Mouse (Mus musculus): ENCODE measurements around the gene AC109138.7. TPM values are rescaled to one million over a fixed set of nuclear protein-coding genes. Genes with fewer than 3 reads are reported as not detected.
"Not testable (repeated sequence)": the region's sequence is repeated elsewhere in the genome, so short reads cannot be mapped to it uniquely, and the experiment has no call there.

AC109138.7 gene
- total and polyA plus RNA-seq, 2 experiments from 2014 or later = not detected

- Histone ChIP-seq H3K9me3 (ENCODE audit: low read length) (no peaks in the 10 kb centered on the region), H3K4me3 (ENCODE audit: low read length) (no peak overlapping the region), H3K4me1 (ENCODE audit: insufficient read depth, low read length) (no peaks in the 10 kb centered on the region), H3K9ac (replicated peaks; ENCODE audit: low read length) (no peak overlapping the region), H3K27me3 (ENCODE audit: insufficient read depth, low read length) (no peaks in the 10 kb centered on the region), H3K36me3 (ENCODE audit: insufficient read depth, low read length) (no peaks in the 10 kb centered on the region), H3K4me2 (ENCODE audit: low read depth, low read length) (no peak overlapping the region), H3K27ac (no peak overlapping the region)
- no peak for ATAC-seq
- no peak for DNase-seq (ENCODE audit: low spot score)
- TF ChIP-seq CTCF (IDR thresholded peaks at IDR 0.05; ENCODE audit: low read depth) = no peak
- WGBS = 70% methylated on average over 8 of the region's 8 CpGs
Observed at GRCm38 (mm10) chr19:4240247-4240668, 26.1 kb downstream of the AC109138.7 start.

- TF ChIP-seq CTCF (IDR thresholded peaks at IDR 0.05; ENCODE audit: low read depth) = peak; percentile 41
- no peaks in the 10 kb centered on the region for H3K9me3 ChIP-seq (ENCODE audit: low read length)
- WGBS = 65% methylated on average over 3 of the region's 3 CpGs
- H3K4me2 ChIP-seq (ENCODE audit: low read depth, low read length) = no peak overlapping the region
- DNase-seq (ENCODE audit: low spot score) (no peak), ATAC-seq (no peak)
- H3K4me1 ChIP-seq (ENCODE audit: insufficient read depth, low read length) = no peaks in the 10 kb centered on the region
- no peak overlapping the region for H3K4me3 ChIP-seq (ENCODE audit: low read length)
- H3K9ac ChIP-seq (replicated peaks; ENCODE audit: low read length) = no peak overlapping the region
- H3K27me3 ChIP-seq (ENCODE audit: insufficient read depth, low read length) = no peaks in the 10 kb centered on the region
- no peak overlapping the region for H3K27ac ChIP-seq
- H3K36me3 ChIP-seq (ENCODE audit: insufficient read depth, low read length) = no peaks in the 10 kb centered on the region
Observed at GRCm38 (mm10) chr19:4242416-4242815, 28.3 kb downstream of the AC109138.7 start.

- no peak overlapping the region for H3K27ac ChIP-seq
- H3K27me3 ChIP-seq (ENCODE audit: insufficient read depth, low read length) = no peaks in the 10 kb centered on the region
- H3K9ac ChIP-seq (replicated peaks; ENCODE audit: low read length) = no peak overlapping the region
- 84% methylated on average over 6 of the region's 6 CpGs for WGBS
- H3K9me3 ChIP-seq (ENCODE audit: low read length) = no peaks in the 10 kb centered on the region
- TF ChIP-seq CTCF (IDR thresholded peaks at IDR 0.05; ENCODE audit: low read depth) = no peak
- DNase-seq (ENCODE audit: low spot score) (no peak), ATAC-seq (no peak)
- no peaks in the 10 kb centered on the region for H3K36me3 ChIP-seq (ENCODE audit: insufficient read depth, low read length)
- no peak overlapping the region for H3K4me3 ChIP-seq (ENCODE audit: low read length)
- H3K4me1 ChIP-seq (ENCODE audit: insufficient read depth, low read length) = no peaks in the 10 kb centered on the region
- H3K4me2 ChIP-seq (ENCODE audit: low read depth, low read length) = no peak overlapping the region
Observed at GRCm38 (mm10) chr19:4244775-4245174, 30.6 kb downstream of the AC109138.7 start.

GRCm38 (mm10) chr19:4247010-4247409 lies 32.9 kb downstream of the AC109138.7 start:
- Histone ChIP-seq H3K36me3 (ENCODE audit: insufficient read depth, low read length) (no peaks in the 10 kb centered on the region), H3K4me2 (ENCODE audit: low read depth, low read length) (no peak overlapping the region), H3K27ac (no peak overlapping the region), H3K9ac (replicated peaks; ENCODE audit: low read length) (no peak overlapping the region), H3K4me1 (ENCODE audit: insufficient read depth, low read length) (no peaks in the 10 kb centered on the region), H3K9me3 (ENCODE audit: low read length) (no peaks in the 10 kb centered on the region), H3K27me3 (ENCODE audit: insufficient read depth, low read length) (no peaks in the 10 kb centered on the region), H3K4me3 (ENCODE audit: low read length) (no peak overlapping the region)
- ATAC-seq (no peak), DNase-seq (ENCODE audit: low spot score) (no peak)
- 68% methylated on average over 1 of the region's 1 CpGs for WGBS
- TF ChIP-seq CTCF (IDR thresholded peaks at IDR 0.05; ENCODE audit: low read depth) = peak; percentile 53

GRCm38 (mm10) chr19:4248683-4249082 lies 34.5 kb downstream of the AC109138.7 start:
- H3K4me1 ChIP-seq (ENCODE audit: insufficient read depth, low read length); H3K27ac ChIP-seq; H3K27me3 ChIP-seq (ENCODE audit: insufficient read depth, low read length); H3K9me3 ChIP-seq (ENCODE audit: low read length); ATAC-seq; H3K36me3 ChIP-seq (ENCODE audit: insufficient read depth, low read length); H3K4me3 ChIP-seq (ENCODE audit: low read length); DNase-seq (ENCODE audit: low spot score); H3K9ac ChIP-seq (replicated peaks; ENCODE audit: low read length); H3K4me2 ChIP-seq (ENCODE audit: low read depth, low read length): not testable (repeated sequence)
- 73% methylated on average over 1 of the region's 1 CpGs for WGBS

- DNase-seq (ENCODE audit: low spot score) (no peak), ATAC-seq (no peak)
- Histone ChIP-seq H3K9me3 (ENCODE audit: low read length) (no peaks in the 10 kb centered on the region), H3K36me3 (ENCODE audit: insufficient read depth, low read length) (no peaks in the 10 kb centered on the region), H3K9ac (replicated peaks; ENCODE audit: low read length) (no peak overlapping the region), H3K27ac (no peak overlapping the region), H3K27me3 (ENCODE audit: insufficient read depth, low read length) (no peaks in the 10 kb centered on the region), H3K4me2 (ENCODE audit: low read depth, low read length) (no peak overlapping the region), H3K4me1 (ENCODE audit: insufficient read depth, low read length) (no peaks in the 10 kb centered on the region), H3K4me3 (ENCODE audit: low read length) (no peak overlapping the region)
- TF ChIP-seq CTCF (IDR thresholded peaks at IDR 0.05; ENCODE audit: low read depth) = no peak
- WGBS = 89% methylated on average over 7 of the region's 7 CpGs
Observed at GRCm38 (mm10) chr19:4254230-4254629, 40.1 kb downstream of the AC109138.7 start.

GRCm38 (mm10) chr19:4255583-4256162 lies 41.5 kb downstream of the AC109138.7 start:
- H3K4me3 ChIP-seq (ENCODE audit: low read length) = no peak overlapping the region
- no peaks in the 10 kb centered on the region for H3K27me3 ChIP-seq (ENCODE audit: insufficient read depth, low read length)
- no peak for DNase-seq (ENCODE audit: low spot score)
- H3K4me1 ChIP-seq (ENCODE audit: insufficient read depth, low read length) = no peaks in the 10 kb centered on the region
- H3K9ac ChIP-seq (replicated peaks; ENCODE audit: low read length) = no peak overlapping the region
- TF ChIP-seq CTCF (IDR thresholded peaks at IDR 0.05; ENCODE audit: low read depth) = peak; percentile 47
- no peaks in the 10 kb centered on the region for H3K9me3 ChIP-seq (ENCODE audit: low read length)
- H3K27ac ChIP-seq = no peak overlapping the region
- no peak for ATAC-seq
- no peaks in the 10 kb centered on the region for H3K36me3 ChIP-seq (ENCODE audit: insufficient read depth, low read length)
- H3K4me2 ChIP-seq (ENCODE audit: low read depth, low read length) = no peak overlapping the region
- WGBS = 73% methylated on average over 11 of the region's 11 CpGs
